Mouse (Mus musculus) adrenal gland, postnatal 14 days (tissue): ENCODE results near the gene Rdm1. TPM values are rescaled to one million over a fixed set of nuclear protein-coding genes. Genes with fewer than 3 reads are reported as not detected.

ENCODE experiments used
- DNase-seq: peaks from one replicate; pipeline ENCODE4 v3.0.0; 2021; ENCODE audit warnings: mixed read lengths
- total RNA-seq: library from RNA; stranded (reverse); gene quantifications from 2 replicates; pipeline ENCODE4 v1.2.3, GENCODE M21; 2021

Rdm1 gene
- total RNA-seq, 1 experiment from 2014 or later, result 22.9 TPM

DNA sequence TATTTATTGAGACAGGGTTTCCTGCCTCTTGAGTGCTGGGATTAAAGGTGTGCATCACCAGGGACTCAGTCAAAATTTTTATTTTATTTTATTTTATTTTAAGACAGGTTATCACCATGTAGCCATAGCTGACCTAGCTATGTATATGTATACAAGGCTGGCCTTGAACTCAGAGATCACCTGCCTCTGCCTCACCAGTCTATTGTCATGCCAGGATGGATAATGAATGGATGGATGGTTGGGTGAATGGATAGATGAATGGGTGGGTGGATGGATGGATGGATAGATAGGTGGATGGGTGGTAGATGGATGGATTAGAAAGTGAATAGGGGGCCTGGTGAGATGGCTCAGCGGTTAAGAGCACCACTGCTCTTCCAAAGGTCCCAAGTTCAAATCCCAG lies 55.0 kb downstream of the Rdm1 start:
- no peak for DNase-seq

DNA sequence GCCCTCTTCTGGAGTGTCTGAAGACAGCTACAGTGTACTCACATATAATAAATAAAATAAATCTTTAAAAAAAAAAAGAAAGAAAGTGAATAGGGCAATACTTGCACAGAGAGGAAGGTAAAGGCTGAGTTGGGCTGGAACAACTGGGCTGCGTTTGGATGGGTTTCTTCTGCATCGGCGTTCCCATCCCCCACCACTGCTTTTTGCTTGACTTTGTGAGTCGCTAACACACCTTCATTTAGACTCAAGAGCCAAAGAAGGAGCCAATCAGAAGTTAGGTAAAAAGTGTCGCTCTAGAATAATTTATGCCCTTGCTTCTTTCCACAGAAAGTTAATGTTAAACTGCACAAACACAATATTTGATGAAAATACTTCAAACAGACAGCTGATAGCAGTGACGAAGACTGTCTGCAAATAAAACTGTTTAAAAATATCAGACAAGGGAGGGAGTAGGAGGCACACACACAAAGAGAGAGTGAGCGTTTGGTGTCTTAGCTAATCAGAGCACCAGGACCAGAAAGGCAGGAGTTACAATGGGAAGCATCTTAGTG lies 55.5 kb downstream of the Rdm1 start:
- DNase-seq, result no peak

Other genes starting within 250 kb of the Rdm1 start
- gene Aarsd1, start 209.6 kb upstream of the Rdm1 start, total RNA-seq, result 41.9 and 44.8 TPM in 2 replicates
- gene Gm27029, start 202.4 kb upstream of the Rdm1 start, total RNA-seq, result 3.9 and 6.0 TPM in 2 replicates
- 19.6 and 20.9 TPM in 2 replicates for gene Rundc1, start 202.1 kb upstream of the Rdm1 start, total RNA-seq
- gene Ptges3l, start 201.9 kb upstream of the Rdm1 start, total RNA-seq, result 3.2 and 5.3 TPM in 2 replicates
- gene Rpl27, start 184.9 kb upstream of the Rdm1 start, total RNA-seq, result 98.3 and 102 TPM in 2 replicates
- gene Ifi35, start 178.8 kb upstream of the Rdm1 start, total RNA-seq, result 29.0 and 29.6 TPM in 2 replicates
- gene Rnd2, start 162.2 kb upstream of the Rdm1 start, total RNA-seq, result 8.9 and 9.6 TPM in 2 replicates
- gene Vat1, start 161.0 kb upstream of the Rdm1 start, total RNA-seq, result 74.7 and 95.1 TPM in 2 replicates
- gene Brca1, start 75.2 kb upstream of the Rdm1 start, total RNA-seq, result 4.9 and 6.6 TPM in 2 replicates
- gene Nbr1, start 75.0 kb upstream of the Rdm1 start, total RNA-seq, result 128 and 130 TPM in 2 replicates
- gene Tmem106a, start 45.0 kb upstream of the Rdm1 start, total RNA-seq, result 9.6 and 11.0 TPM in 2 replicates
- not detected in 2 replicates for gene Gm11634, start 27.9 kb upstream of the Rdm1 start, total RNA-seq
- gene Arl4d, start 38.3 kb downstream of the Rdm1 start, total RNA-seq, result 12.6 and 15.6 TPM in 2 replicates
- 24.6 and 27.8 TPM in 2 replicates for gene Dhx8, start 105.7 kb downstream of the Rdm1 start, total RNA-seq
- 3.0 and 3.6 TPM in 2 replicates for gene Etv4, start 158.2 kb downstream of the Rdm1 start, total RNA-seq